Mouse (Mus musculus) embryo, embryonic 11 days (tissue): ENCODE results near the gene Ndel1.
"Not testable (repeated sequence)": the region's sequence is repeated elsewhere in the genome, so short reads cannot be mapped to it uniquely, and the experiment has no call there.

Experiments
- DNase-seq: peaks from one replicate; pipeline ENCODE4 v3.0.0-alpha.2; 2015

The Ndel1 gene

DNA sequence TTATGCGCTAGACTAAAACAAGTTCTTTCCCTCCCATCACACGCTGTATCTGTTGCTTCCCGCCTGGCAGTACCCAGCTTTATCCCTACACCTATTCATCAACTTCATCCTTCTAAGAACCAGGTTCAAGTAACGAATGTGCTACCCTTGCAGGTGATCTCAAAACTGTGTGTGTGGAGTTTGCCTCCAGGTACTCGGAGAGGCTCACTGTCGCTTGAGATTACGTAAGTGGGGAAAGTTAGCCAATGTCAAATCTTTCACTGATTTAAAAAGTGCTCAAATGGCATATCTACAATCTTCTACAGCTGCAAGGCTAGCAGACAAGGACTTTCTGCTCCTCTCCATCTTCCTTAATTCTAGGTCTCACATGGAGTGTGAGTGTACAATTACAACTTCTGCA is 20.8 kb downstream of the Ndel1 start:
- DNase-seq, result no peak

DNA sequence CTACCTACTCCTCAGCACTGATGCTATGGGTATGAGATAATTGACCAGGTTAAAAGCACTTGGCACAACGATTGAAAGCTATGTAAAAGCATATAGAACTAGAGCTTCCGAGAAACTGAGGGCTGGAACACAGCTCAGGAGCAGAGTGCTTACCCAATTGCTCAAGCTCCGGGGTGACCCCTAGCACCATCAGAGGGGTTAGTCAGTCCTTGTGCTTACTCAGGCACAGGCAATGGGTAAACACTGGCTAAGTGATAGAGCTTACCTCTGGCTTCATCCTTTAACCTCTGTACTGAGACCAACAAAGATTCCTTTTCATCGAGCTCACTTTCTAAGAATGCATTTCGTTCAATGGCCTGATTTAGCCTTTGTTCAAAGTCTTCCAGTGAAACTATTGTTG is 32.1 kb downstream of the Ndel1 start:
- no peak for DNase-seq

DNA sequence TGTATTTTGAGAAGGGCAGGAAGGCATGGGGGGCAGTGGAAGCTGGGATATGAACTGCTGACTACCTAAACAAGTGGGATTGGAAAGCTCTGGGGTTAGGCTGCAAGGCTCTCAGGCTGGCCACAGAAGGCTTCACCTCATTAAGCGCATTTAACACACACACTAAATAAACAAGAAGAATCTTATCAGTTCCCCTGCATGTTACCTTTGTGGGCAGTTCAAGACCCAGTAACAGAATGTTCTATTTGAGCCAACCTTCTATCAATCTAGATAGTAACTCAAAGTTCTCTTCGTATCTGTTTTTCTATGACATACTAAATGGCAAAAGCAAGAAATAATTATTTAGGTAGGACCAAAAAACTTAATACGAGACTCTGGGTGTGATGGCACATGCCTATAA is 36.6 kb downstream of the Ndel1 start:
- DNase-seq, result no peak

DNA sequence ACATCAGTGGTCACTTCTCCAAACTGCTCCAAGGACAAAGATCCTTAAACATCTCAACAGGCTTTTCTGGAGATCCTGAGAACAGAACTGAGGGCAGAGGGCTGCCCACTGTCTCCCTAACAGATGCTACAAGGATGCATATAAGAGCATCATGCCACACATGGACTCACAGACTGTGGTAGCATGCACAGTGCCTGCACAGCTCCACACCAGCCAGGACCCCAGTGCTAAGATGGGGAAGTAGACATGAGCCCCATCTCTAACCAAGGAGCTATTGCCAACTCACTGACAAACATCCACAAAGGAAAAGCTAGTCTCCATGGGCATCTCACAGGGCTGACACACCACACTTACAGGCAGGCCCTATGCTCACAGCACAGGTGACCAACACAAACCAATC is 38.1 kb downstream of the Ndel1 start:
- DNase-seq, result no peak

DNA sequence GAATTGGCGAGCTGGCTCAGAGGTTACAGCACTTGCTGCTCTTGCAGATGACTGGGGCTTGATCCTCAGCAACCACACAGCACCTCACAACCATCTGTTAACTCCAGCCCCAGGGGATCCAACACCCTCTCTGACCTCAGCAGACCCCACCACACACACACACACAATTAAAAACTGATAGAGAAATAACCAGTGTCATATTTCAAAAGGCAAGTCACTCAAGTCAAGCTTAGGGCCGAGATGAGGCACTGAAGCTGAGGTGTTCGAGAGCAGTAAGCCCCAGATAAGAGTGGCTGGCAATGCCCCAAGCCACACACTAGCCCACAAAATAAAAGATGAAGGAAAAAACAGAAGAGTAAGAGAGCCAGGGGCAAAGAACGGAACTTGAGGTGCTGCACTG is 38.9 kb downstream of the Ndel1 start:
- no peak for DNase-seq

DNA sequence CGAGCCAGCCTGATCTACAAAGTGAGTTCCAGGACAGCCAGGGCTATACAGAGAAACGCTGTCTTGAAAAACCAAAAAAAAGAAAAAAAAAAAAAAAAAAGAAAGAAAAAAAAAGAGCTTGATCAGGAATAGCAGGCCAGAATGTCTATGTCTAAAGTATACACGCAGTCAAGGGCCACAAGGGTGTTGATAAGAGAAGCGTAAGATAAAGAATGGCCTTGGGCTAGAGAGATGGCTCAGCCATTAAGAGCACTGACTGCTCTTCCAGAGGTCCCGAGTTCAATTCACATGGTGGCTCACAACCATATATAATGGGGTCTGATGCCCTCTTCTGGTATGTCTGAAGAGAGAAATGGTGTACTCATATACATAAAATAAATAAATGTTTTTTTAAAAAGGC is 40.1 kb downstream of the Ndel1 start:
- not testable (repeated sequence) for DNase-seq

DNA sequence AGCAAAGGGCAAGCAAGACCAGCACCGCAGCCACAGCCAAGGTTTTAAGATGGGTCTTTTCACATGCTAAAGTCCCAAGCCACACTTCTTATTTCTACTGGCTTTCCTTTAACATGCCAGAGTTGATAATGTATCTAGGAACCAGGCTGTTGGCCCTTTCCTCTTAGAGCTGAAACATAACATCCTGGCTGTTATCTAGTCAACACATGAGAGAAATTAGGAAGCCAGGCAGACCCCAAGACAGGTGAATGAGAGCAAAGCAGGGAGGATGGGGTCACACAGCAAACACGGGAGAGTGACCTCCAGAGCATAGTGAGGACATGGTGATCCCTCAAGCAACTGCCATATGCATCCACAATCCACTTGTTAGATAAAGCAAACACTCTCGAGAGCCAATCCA is 44.9 kb downstream of the Ndel1 start:
- DNase-seq, result no peak

DNA sequence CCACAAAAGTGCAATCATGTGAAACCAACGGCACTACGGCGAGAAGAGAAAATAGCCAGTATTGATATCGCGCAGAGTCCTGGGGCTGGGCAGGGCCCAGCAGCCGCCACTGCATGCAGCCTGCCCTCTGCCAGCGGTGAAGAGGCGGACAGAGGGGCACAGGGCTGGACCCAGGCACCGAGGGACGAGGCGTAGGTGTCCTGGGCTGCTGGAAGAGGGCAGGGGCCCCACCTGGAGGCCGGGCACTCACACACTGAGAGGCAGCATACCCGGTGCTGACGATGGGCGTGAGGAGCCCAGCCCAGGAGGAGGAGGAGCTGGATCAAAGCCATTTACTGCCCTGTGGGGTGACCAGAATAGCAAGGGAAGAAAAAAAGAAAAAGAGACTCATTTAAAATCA is 49.3 kb downstream of the Ndel1 start:
- no peak for DNase-seq

DNA sequence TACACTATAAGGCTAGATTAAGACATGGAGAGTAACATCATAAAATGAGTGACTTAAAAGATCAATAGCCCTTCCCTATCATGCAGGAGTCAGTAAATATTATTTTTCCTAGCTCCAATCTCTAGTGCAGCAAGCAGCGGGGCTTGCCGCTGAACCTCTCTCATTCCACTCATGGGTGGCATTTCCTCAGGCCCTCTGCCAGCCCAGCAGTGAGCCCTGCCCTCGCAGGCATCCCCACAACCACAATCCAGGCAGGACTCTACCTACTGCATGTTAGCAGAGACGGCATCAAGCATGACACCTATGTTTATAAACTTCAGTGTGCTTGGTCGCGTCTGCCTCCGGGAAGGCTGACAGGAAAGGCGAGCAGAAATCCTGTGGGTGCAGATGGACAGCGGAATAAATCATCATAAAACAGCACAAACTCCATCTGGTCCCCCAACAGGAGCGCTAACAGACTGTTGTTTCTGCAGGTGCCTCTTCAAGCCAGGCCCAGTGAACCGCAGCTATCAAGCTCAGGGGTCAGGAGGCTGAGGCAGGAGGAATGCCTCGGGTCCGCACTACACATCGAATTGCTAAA is 52.3 kb downstream of the Ndel1 start:
- DNase-seq, result no peak

DNA sequence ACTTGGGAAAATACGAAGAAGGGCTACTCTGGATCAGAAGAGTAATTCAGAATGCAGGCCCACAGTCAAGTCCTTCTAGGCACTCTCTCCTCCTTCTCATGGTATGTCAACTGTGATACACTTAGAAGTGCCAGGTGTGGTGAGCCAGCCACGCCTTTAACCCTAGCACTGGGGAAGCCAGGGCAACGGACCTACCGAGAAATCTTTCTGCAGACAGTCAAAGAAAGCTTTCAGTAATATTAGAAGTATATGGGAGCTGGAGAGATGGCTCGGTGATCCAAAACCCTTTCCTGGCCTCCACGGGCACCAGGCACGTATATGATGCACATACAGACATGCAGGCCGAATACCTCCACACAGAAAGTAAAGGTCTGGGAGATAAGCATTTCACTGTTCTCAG is 53.2 kb downstream of the Ndel1 start:
- DNase-seq, result no peak

DNA sequence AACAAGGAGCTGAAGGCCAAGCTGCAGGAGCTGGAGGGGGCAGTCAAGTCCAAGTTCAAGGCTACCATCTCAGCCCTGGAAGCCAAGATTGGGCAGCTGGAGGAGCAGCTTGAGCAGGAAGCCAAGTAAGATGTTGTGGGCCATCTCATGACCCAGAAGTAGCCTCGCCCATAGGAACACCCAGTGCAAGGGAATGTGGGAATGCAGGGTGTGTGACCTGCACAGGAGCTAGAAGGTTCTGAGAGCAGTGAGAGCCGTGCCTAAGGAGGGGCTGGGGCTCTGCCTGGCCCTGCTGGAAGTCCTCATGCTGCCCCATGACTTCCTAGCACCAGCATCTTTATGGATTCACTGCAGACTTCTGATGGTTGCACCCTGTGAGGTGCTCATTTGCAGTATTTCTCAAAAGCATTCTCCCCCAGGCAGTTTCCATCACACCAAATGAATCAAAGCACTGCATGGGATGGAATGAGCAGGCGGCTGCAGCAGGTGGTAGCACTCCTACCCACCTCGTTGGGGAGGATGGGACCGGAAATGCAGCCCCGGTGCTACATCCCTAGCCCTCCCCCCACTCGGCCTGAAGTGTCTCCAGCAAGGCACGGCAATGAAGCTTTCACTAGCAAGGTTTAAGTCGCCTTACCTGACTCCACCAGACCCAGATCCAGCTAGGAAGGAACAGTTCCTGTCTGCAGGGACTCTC is 59.6 kb downstream of the Ndel1 start:
- DNase-seq, result no peak

DNA sequence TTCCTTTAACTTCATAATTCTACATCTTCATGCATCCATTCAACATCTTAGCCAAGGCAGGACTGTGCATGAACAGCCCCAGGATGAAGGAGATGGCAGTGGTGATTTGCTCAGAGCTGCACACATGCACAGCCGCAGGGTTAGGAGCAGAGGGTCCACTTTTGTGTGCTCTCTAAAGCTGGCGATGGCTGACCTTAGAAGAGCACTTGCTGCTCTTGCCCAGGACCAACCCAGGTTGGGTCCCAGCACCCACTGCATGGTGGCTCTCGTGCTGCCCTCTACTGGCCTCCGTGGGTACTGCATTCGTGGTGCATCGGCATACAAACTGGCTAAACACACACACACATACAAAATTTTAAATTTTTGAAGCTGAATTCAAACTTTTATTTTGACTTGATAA is 63.9 kb downstream of the Ndel1 start:
- DNase-seq, result peak; percentile 72

DNA sequence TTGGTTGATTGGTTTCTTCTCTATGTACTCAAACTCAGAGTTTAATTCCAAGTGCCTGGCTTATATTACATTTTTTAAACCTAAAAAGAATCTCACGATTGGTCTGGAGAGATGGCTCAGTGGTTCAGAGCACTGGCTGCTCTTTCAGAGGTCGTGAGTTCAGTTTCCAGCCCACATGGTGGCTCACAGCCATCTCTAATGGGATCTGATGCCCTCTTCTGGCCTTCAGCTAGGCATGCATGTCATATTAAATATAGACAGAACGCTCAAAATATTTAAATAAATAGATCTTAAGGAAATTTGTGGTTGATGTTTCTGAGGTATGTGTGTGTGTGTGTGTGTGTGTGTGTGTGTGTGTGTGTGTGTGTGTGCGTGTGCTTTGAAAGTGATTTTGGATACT is 66.5 kb downstream of the Ndel1 start:
- peak; percentile 40 for DNase-seq

DNA sequence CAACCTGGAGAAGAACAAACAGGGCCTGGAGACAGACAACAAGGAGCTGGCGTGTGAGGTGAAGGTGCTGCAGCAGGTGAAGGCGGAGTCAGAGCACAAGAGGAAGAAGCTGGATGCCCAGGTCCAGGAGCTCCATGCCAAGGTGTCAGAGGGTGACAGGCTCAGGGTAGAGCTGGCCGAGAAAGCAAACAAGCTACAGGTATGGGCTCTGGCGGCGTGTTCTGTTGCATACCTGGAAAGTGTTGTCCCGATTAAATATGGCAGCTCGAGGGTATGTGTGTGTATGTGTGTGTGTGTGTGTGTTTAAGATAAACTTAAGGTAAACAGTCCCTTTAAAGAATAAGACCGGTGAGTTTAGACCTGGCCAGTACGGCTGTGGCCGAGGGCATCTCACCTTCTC is 73.4 kb downstream of the Ndel1 start:
- no peak for DNase-seq

DNA sequence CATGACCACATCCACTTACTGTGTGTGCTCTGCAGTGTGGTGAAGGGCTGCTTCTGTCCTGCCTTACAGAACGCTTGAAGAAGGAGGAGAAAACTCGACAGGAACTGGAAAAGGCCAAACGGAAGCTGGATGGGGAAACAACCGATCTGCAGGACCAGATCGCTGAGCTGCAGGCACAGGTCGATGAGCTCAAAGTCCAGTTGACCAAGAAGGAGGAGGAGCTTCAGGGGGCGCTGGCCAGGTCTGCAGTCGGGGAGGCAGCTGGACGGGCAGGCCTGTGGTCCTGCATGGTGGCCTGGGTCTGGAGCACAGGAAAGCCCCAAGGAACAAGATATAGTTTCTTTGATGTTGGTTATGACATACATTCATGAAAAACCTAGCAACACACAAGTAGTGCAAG is 79.9 kb downstream of the Ndel1 start:
- no peak for DNase-seq

DNA sequence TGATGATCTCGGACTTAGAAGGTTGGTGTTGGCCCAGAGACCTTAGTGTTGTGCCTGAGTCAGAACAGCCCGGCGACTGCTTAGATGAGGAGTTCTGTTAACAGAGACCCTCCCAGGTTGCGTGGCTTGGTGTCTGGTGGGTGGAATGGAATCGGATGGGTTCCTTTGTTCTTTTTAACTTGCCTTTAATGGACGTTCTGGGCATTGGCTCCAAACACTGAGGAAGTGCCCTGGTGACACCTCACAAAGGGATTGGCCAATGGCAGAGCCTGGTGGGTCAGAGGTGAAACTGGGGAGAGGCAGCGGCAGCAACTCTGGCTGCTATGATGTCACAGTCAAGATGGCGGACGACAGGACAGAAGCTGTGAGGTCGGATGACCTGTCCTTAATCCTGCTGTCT is 80.9 kb downstream of the Ndel1 start:
- DNase-seq, result no peak

DNA sequence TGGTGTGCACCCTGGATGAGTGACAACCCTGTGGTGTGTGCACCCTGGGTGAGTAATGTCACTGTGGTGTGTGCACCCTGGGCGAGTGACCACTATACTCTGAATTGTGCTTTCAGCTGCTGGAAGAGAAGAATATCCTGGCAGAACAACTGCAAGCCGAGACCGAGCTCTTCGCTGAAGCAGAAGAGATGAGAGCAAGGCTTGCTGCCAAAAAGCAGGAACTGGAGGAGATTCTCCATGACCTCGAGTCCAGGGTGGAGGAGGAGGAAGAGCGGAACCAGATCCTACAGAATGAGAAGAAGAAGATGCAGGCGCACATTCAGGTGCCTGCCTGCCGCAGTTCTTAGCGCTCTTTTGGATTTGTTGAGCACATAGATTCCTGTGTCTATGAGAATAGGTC is 84.4 kb downstream of the Ndel1 start:
- no peak for DNase-seq

DNA sequence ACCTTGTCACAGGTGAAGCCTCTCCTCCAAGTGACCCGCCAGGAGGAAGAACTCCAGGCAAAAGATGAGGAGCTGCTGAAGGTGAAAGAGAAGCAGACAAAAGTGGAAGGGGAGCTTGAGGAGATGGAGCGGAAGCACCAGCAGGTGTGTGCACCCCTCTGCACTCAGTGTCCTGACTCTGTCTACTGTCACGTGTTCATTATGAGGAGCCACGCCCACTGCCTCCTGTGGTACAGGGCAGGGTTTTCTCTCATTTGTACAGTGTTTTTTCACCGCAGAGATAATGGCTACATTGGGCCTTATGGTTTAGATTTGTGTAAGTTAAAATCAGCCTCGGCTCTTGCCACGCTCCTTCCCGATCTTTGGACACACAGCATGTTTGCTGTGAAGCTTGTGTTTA is 85.8 kb downstream of the Ndel1 start:
- no peak for DNase-seq

DNA sequence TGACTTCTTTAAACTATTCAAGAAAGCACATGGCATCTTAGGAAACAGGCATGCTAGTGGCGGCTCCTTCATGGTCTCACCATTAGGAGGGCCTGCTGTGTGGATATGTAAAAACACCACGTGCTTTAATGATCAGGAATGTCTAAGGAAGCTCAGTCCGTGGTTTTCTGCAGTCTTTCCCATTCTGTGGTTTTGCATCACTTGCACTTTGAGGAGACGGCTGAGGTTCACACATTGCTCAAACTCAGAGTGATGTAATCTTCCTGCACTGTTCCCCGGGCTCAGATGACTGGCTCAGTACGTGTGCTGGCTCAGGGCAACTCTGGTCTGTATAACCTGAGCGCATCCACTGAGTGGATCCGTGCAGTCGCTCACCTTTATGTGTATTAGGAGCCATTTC is 89.3 kb downstream of the Ndel1 start:
- no peak for DNase-seq

DNA sequence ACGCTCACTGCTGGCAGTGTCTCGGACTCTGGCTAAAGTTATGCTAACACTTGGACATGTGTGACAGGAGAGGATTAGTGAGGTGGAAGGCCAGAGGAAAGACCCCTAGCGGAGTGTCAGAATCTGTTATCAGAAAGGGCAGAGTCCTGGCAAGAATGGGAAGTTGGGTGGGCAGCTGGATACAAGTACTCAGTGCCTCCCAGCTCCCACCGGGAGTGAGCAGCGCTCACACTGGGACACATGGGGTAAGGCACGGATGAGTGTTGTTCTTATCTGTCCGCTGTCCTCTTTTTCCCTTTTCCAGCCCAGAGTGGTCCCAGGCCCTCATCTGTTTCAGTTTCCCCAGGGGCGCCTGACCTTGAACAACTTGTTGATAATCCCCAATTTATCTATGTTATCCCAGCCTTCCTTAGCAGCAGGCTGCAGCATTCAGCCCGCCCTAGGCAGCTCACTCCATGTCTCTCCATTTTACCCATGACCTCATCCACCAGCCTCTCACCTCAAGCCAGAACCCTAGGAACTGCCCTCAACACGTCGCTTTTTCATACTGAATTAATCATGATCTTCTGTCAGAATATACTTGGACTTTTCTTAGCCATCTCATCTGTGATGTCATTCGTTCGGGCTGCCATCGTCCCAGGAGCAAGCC is 91.1 kb downstream of the Ndel1 start:
- no peak for DNase-seq

DNA sequence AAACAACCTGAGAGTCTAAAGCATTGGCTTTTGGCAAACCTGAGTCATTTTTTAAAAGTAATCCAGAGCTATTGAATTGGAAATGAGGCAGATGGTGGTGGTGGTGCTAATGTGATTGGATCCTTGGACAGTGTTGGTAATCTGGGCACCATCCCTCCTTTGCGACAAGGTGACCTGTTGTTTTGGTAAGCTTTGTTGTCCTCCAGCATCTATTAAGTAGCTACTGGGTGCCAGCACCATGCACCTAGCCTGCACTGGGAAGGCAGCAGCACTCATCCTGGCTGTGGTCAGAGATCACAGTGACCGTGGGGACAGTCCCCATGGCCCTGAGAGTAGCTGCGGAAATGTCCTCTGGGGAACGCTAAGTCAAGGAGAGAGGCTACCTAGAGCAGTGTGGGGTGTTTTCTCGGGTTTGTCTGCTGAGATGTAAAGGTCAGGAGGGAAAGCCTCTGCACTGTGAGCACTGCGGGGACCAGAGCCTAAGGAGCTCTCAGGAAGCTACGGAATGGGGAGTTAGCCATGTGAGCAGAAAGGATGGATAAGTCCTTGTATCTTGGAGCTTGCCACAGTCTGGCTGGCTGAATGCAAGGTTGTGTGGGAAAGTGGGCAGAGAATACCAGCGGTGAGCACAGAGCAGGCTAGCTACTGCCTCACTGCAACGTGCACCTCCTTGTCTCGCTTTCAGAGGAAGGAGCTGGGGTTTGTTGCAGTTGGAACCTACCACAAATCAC is 91.8 kb downstream of the Ndel1 start:
- DNase-seq, result no peak

DNA sequence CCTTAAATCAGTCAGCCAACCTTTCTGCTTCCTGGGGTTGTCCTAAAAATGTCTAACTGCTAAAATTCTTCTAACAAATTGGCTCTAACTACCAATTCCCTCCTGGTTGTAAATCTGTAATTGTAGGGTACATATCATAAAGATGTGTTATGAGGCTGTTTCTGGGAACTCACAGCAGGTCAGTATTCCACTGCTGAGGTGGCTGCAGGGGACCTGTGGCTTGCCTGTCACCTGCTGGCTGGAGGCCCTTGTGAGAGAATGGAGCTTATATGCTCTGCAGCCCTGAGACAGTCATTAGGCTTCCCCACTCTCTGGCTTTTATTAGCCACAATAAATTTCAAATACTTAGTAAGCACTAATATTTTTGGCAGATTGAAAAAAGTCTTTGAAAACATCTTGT is 92.8 kb downstream of the Ndel1 start:
- no peak for DNase-seq

DNA sequence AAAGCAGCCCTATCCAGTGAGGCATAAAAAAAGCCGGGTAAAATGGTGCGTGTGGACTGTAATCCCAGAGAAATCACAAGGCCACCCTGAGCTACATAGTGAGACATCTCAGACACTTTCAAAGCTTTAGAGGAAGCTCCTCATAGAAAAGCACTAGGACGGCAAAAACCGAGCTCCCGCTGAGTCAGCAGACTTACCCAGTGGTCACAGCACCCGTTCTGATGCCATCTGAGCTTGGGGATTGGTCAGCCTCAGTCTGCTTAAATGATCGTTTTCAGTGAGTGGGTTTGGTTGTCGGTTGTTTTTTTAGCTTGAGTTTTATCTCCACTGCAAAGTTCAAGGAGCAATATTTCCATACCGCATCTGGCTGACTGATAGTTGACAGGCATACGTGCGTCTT is 93.7 kb downstream of the Ndel1 start:
- no peak for DNase-seq

DNA sequence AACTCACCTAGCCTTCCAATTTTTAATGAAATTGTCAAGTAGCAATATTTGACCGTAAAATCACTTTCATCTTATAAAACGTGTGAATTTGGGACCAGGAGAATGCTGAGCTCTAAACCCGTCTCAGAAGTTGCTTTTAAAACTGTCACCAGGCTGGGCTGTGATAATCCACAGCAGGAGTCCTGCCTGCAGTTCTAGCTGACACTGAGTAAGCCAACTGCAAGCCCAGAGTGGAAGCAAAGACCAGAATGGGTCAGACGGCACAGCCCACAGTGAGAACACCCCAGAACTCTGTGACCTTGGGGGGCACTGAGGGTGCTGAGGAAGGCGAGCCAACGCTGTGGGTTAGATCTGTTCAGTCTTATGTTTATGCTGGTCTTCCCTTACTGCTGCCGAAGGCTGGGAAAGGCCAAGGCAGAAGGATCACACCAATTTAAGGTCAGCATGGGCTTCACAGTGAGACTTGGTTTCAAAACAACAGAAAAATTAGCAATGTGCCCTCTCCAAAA is 95.5 kb downstream of the Ndel1 start:
- no peak for DNase-seq
